Mouse (Mus musculus) mesoderm, embryonic 11.5 days (tissue): ENCODE measurements around the gene Hemk1.
"Not testable (repeated sequence)": the region's sequence is repeated elsewhere in the genome, so short reads cannot be mapped to it uniquely, and the experiment has no call there.

ENCODE experiments used
- DNase-seq: peaks from one replicate; pipeline ENCODE4 v3.0.0-alpha.2; 2012; ENCODE audit warnings: low read depth, low spot score

The Hemk1 gene

GRCm38 (mm10) chr9:107308346-107309000, 29.7 kb downstream of the Hemk1 start:
- no peak for DNase-seq

GRCm38 (mm10) chr9:107307886-107308285, 30.3 kb downstream of the Hemk1 start:
- DNase-seq, result no peak

GRCm38 (mm10) chr9:107307099-107307872, 30.9 kb downstream of the Hemk1 start:
- no peak for DNase-seq

GRCm38 (mm10) chr9:107306673-107307072, 31.5 kb downstream of the Hemk1 start:
- not testable (repeated sequence) for DNase-seq

GRCm38 (mm10) chr9:107305601-107306542, 32.3 kb downstream of the Hemk1 start:
- no peak for DNase-seq

GRCm38 (mm10) chr9:107305012-107305411, 33.1 kb downstream of the Hemk1 start:
- DNase-seq, result no peak

GRCm38 (mm10) chr9:107304383-107304782, 33.8 kb downstream of the Hemk1 start:
- DNase-seq, result no peak

GRCm38 (mm10) chr9:107303900-107304299, 34.2 kb downstream of the Hemk1 start:
- DNase-seq, result no peak

GRCm38 (mm10) chr9:107303121-107303820, 34.9 kb downstream of the Hemk1 start:
- no peak for DNase-seq

GRCm38 (mm10) chr9:107302592-107302991, 35.6 kb downstream of the Hemk1 start:
- DNase-seq, result no peak

- DNase-seq, result no peak
Measured at GRCm38 (mm10) chr9:107301554-107302331, 36.4 kb downstream of the Hemk1 start.

- no peak for DNase-seq
Measured at GRCm38 (mm10) chr9:107300224-107300973, 37.8 kb downstream of the Hemk1 start.

- DNase-seq, result no peak
Measured at GRCm38 (mm10) chr9:107299783-107300182, 38.4 kb downstream of the Hemk1 start.

- no peak for DNase-seq
Measured at GRCm38 (mm10) chr9:107298876-107299275, 39.3 kb downstream of the Hemk1 start.

- DNase-seq, result no peak
Measured at GRCm38 (mm10) chr9:107298059-107298780, 39.9 kb downstream of the Hemk1 start.

- DNase-seq, result no peak
Measured at GRCm38 (mm10) chr9:107297658-107298057, 40.5 kb downstream of the Hemk1 start.

- no peak for DNase-seq
Measured at GRCm38 (mm10) chr9:107297059-107297458, 41.1 kb downstream of the Hemk1 start.

GRCm38 (mm10) chr9:107296501-107296965, 41.6 kb downstream of the Hemk1 start:
- DNase-seq, result peak; percentile 95

- DNase-seq, result no peak
Measured at GRCm38 (mm10) chr9:107296041-107296440, 42.1 kb downstream of the Hemk1 start.

- DNase-seq, result no peak
Measured at GRCm38 (mm10) chr9:107296016-107296040, 42.3 kb downstream of the Hemk1 start, which contains the start of gene Cish. TSS of gene Cish (plus strand) at chr9:107296026.
